ENCODE assay signal across 8 mouse cellular contexts in genomic region chr10:96332731-96333201, GRCm38 (mm10).
DNase-seq lines count a peak whose midpoint lies in the region; ATAC-seq and TF ChIP-seq lines count a peak whose summit lies in the region.

No protein-coding gene starts in this region.

- 0 out of 2 replicates have a peak, but pooled peaks cover 3% of the 10 kb centered on the region for H3K4me1 ChIP-seq in forebrain, postnatal 0 days (ENCODE audit: insufficient read depth)
- H3K4me1 ChIP-seq in forebrain, embryonic 11.5 days (replicated peaks; ENCODE audit: control insufficient read depth, insufficient read depth, low read length) = no peaks in the 10 kb centered on the region
- no peaks in the 10 kb centered on the region for H3K4me1 ChIP-seq in testis, adult 2 months (ENCODE audit: control insufficient read depth, insufficient read depth, low read length)
- peaks cover 34% of the 10 kb centered on the region for H3K4me1 ChIP-seq in spleen, adult 2 months (ENCODE audit: control insufficient read depth, insufficient read depth, insufficient read length)

- peak; percentile 24 for DNase-seq in forebrain, postnatal 0 days
- DNase-seq in forebrain, embryonic 11.5 days (ENCODE audit: low spot score) = no peak
- no peak for DNase-seq in testis, postnatal 10 days (ENCODE audit: low spot score)
- peak; percentile 76 to 79 for DNase-seq in heart, postnatal 10 days
- peak; percentile 28 for DNase-seq in left cerebral cortex, postnatal 4 days
- DNase-seq in spleen, adult 2 months (ENCODE audit: low read depth in 1 of 2, low spot score in 2 of 2) = peak; percentile 53 to 64
- DNase-seq in urinary bladder, adult 18-20 months (ENCODE audit: low spot score in 2 of 2) = no peak

- no peaks in the 10 kb centered on the region for H3K27me3 ChIP-seq in forebrain, postnatal 0 days (ENCODE audit: insufficient read depth, low read length)
- no peaks in the 10 kb centered on the region for H3K27me3 ChIP-seq in forebrain, embryonic 11.5 days (ENCODE audit: control insufficient read depth, insufficient read depth, low read length)
- no peaks in the 10 kb centered on the region for H3K27me3 ChIP-seq in testis, adult 2 months (ENCODE audit: control insufficient read depth, insufficient read depth, low read length)
- no peaks in the 10 kb centered on the region for H3K27me3 ChIP-seq in spleen, adult 2 months (ENCODE audit: control insufficient read depth, insufficient read depth, low read length)

- no peaks in the 10 kb centered on the region for H3K36me3 ChIP-seq in forebrain, postnatal 0 days (ENCODE audit: insufficient read depth)
- no peaks in the 10 kb centered on the region for H3K36me3 ChIP-seq in forebrain, embryonic 11.5 days (ENCODE audit: control insufficient read depth, insufficient read depth, low read length)
- H3K36me3 ChIP-seq in testis, adult 2 months (ENCODE audit: control insufficient read depth, insufficient read depth, low read length) = no peaks in the 10 kb centered on the region
- no peaks in the 10 kb centered on the region for H3K36me3 ChIP-seq in spleen, adult 2 months (ENCODE audit: control insufficient read depth, insufficient read depth, low read length)

- no peak overlapping the region for H3K4me3 ChIP-seq in forebrain, postnatal 0 days (ENCODE audit: low read depth, low read length)
- H3K4me3 ChIP-seq in forebrain, embryonic 11.5 days (ENCODE audit: low read depth, low read length) = no peak overlapping the region
- no peak overlapping the region for H3K4me3 ChIP-seq in testis, adult 2 months (ENCODE audit: control insufficient read depth, low read depth, low read length)
- peak overlapping the region; percentile 15; the same call in 1 of the 2 replicates for H3K4me3 ChIP-seq in spleen, adult 2 months (ENCODE audit: extremely low read depth, insufficient read depth, insufficient read length)

- no peak for ATAC-seq in forebrain, postnatal 0 days
- no peak for ATAC-seq in forebrain, embryonic 11.5 days (replicated peaks; ENCODE audit: low FRiP score)

- no peak overlapping the region for H3K4me2 ChIP-seq in forebrain, postnatal 0 days (ENCODE audit: low read depth)
- no peak overlapping the region for H3K4me2 ChIP-seq in forebrain, embryonic 11.5 days (ENCODE audit: low read depth, low read length, severe bottlenecking)

- H3K27ac ChIP-seq in forebrain, postnatal 0 days (ENCODE audit: low read depth, low read length) = no peak overlapping the region
- no peak overlapping the region for H3K27ac ChIP-seq in forebrain, embryonic 11.5 days (ENCODE audit: low read depth, low read length)
- peak overlapping the region; percentile 68 for H3K27ac ChIP-seq in testis, adult 2 months (ENCODE audit: control insufficient read depth, insufficient read depth, low read depth, low read length)
- peak overlapping the region; percentile 96 for H3K27ac ChIP-seq in spleen, adult 2 months (ENCODE audit: insufficient read depth, low read length)

- intact Hi-C loops in heart, postnatal 10 days (cut with DNase I) = loop anchor here (1.0 to 10.0 kb wide), 4 partner anchors 75 to 282 kb away; partner anchors contain the start of gene Btg1
- intact Hi-C loops in left cerebral cortex, postnatal 4 days (cut with DNase I) = no loop called here

- H3K9ac ChIP-seq in forebrain, postnatal 0 days = no peak overlapping the region
- no peak overlapping the region for H3K9ac ChIP-seq in forebrain, embryonic 11.5 days (ENCODE audit: low read length)

- WGBS in forebrain, postnatal 0 days = 53% methylated on average over 10 of the region's 10 CpGs
- 77% methylated on average over 10 of the region's 10 CpGs for WGBS in forebrain, embryonic 11.5 days
- 28% methylated on average over 10 of the region's 10 CpGs for WGBS in spleen, adult 2 months

- no peak for TF ChIP-seq CTCF in forebrain, postnatal 0 days (IDR thresholded peaks at IDR 0.05; ENCODE audit: low read depth)
- TF ChIP-seq CTCF in testis, adult 2 months (IDR thresholded peaks at IDR 0.05; ENCODE audit: control insufficient read depth, insufficient read depth, insufficient replicate concordance, low read depth, low read length) = no peak
- TF ChIP-seq CTCF in spleen, adult 2 months (IDR thresholded peaks at IDR 0.05; ENCODE audit: extremely low read depth, insufficient read depth, insufficient read length, insufficient replicate concordance) = no peak

- no peak for TF ChIP-seq POLR2A in testis, adult 2 months (IDR thresholded peaks at IDR 0.05; ENCODE audit: control insufficient read depth, low read depth, low read length)
- no peak for TF ChIP-seq POLR2A in spleen, adult 2 months (IDR thresholded peaks at IDR 0.05; ENCODE audit: low read depth, low read length)

- no peaks in the 10 kb centered on the region for H3K9me3 ChIP-seq in forebrain, postnatal 0 days (ENCODE audit: low read length)
- H3K9me3 ChIP-seq in forebrain, embryonic 11.5 days (ENCODE audit: control insufficient read depth, low read length) = no peaks in the 10 kb centered on the region

Comparison
In these comparisons a context has a peak if more than half of its experiments do, and no peak if none do; other contexts are left out.
1. DNase-seq: peak in forebrain, postnatal 0 days (single experiment), heart, postnatal 10 days (2 of 2), left cerebral cortex, postnatal 4 days (single experiment) and spleen, adult 2 months (2 of 2); none in forebrain, embryonic 11.5 days (single experiment), testis, postnatal 10 days (single experiment) and urinary bladder, adult 18-20 months (0 of 2).
2. H3K27ac ChIP-seq: peak in testis, adult 2 months (single experiment) and spleen, adult 2 months (single experiment); none in forebrain, postnatal 0 days (single experiment) and forebrain, embryonic 11.5 days (single experiment).